Mouse (Mus musculus) ES-Bruce4 (cell line): ENCODE results near the gene Calml3.

ENCODE experiments used
- CTCF ChIP-seq: IDR thresholded peaks from one replicate; pipeline ENCODE4 v1.8.1; 2011; ENCODE audit warnings: low read depth, low read length
- EP300 ChIP-seq: IDR thresholded peaks from 2 replicates; pipeline ENCODE4 v1.6.1; 2011; ENCODE audit warnings: low read depth, low read length; ENCODE audit not compliant: insufficient read depth
- POLR2A ChIP-seq: IDR thresholded peaks from one replicate; pipeline ENCODE4 v1.8.1; 2011; ENCODE audit warnings: low read length; ENCODE audit not compliant: insufficient read depth

DNA sequence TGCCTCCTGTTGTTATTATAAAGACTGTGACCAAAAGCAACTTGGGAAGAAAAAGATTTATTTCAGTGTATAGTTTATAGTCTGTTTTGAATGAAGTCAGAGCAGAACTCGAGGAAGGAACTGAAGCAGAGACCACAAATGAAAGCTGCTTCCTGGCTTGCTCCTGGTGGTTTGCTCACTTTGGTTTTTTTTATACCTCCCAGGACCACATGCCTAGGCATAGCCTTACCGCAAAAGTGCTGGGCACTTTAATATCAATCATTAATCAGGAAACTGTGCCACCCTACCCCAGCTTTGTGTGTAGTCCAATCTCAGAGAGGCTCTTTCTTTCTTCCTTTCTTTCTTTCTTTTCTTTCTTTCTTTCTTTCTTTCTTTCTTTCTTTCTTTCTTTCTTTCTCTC, 28.3 kb upstream of the Calml3 start:
- TF ChIP-seq POLR2A (no peak), EP300 (no peak), CTCF (no peak)
